Mouse (Mus musculus) stomach, postnatal 0 days (tissue): ENCODE measurements at regions not wholly inside any gene's neighbourhood (a gene's known extent, or its start where the extent isn't known, plus 50 kb on each side); places are given as distances from the start of the nearest gene placed in this dataset.

Source experiments
- ATAC-seq: fragments of 200-750 bp; cut with Nextera tagmentation; 2 replicates; pipeline ENCODE4 v1.8.0; 2017; ENCODE audit not compliant: low FRiP score, low TSS enrichment
- DNase-seq: peaks from one replicate; pipeline ENCODE4 v3.0.0-alpha.2; 2016; ENCODE audit warnings: low spot score
- H3K27ac ChIP-seq: fragments of 300-500 bp; sonication (generic); replicated peaks from 2 replicates; pipeline ENCODE4 v1.5.1; 2014; ENCODE audit warnings: mild to moderate bottlenecking, control low read depth
- H3K27me3 ChIP-seq: fragments of 300-500 bp; sonication (generic); 2 replicates; pipeline ENCODE4 v1.6.1; 2014; ENCODE audit warnings: low read length; ENCODE audit not compliant: control insufficient read depth, insufficient read depth
- H3K36me3 ChIP-seq: fragments of 300-500 bp; sonication (generic); 2 replicates; pipeline ENCODE4 v1.6.1; 2014; ENCODE audit warnings: low read length, mixed read lengths; ENCODE audit not compliant: control insufficient read depth, insufficient read depth
- H3K4me1 ChIP-seq: fragments of 300-500 bp; sonication (generic); replicated peaks from 2 replicates; pipeline ENCODE4 v1.6.1; 2014; ENCODE audit warnings: antibody characterized with exemption; ENCODE audit not compliant: control insufficient read depth, insufficient read depth
- H3K4me2 ChIP-seq: fragments of 300-500 bp; sonication (generic); replicated peaks from 2 replicates; pipeline ENCODE4 v1.6.1; 2014; ENCODE audit warnings: low read depth, mild to moderate bottlenecking, control low read depth, moderate library complexity
- H3K4me3 ChIP-seq: fragments of 300-500 bp; sonication (generic); 2 replicates; pipeline ENCODE4 v1.5.1; 2014; ENCODE audit warnings: low read depth, low read length, control low read depth
- H3K9ac ChIP-seq: fragments of 300-500 bp; sonication (generic); 2 replicates; pipeline ENCODE4 v1.6.1; 2014; ENCODE audit warnings: mild to moderate bottlenecking, low read length, control low read depth, mixed read lengths
- H3K9me3 ChIP-seq: fragments of 300-500 bp; sonication (generic); 2 replicates; pipeline ENCODE4 v1.6.1; 2016; ENCODE audit warnings: low read length; ENCODE audit not compliant: control insufficient read depth
- CTCF ChIP-seq: IDR thresholded peaks from 2 replicates; pipeline ENCODE4 v1.5.1; 2016; ENCODE audit warnings: antibody characterized with exemption, low read depth, mild to moderate bottlenecking, moderate library complexity
- EP300 ChIP-seq: optimal IDR thresholded peaks from 2 replicates; pipeline ENCODE3; 2016; ENCODE audit warnings: antibody characterized with exemption
- WGBS: fragments of 180-500 bp; shearing (Covaris S2); extraction: QIAGEN DNeasy Blood & Tissue Kit; methylation state at CpG from one replicate; pipeline ENCODE4 v1.1.7; 2014; 5-methylcytosine and 5-hydroxymethylcytosine counted together

GRCm38 (mm10) chr12:94399991-94400390 is 1292.0 kb upstream of the Flrt2 start:
- WGBS = 24% methylated on average over 2 of the region's 2 CpGs
- Histone ChIP-seq H3K9ac (no peak overlapping the region), H3K4me2 (no peak overlapping the region), H3K4me1 (no peaks in the 10 kb centered on the region), H3K36me3 (no peaks in the 10 kb centered on the region), H3K4me3 (no peak overlapping the region), H3K27me3 (no peaks in the 10 kb centered on the region), H3K27ac (no peak overlapping the region), H3K9me3 (no peaks in the 10 kb centered on the region)
- TF ChIP-seq EP300 (no peak), CTCF (no peak)
- ATAC-seq = no peak
- DNase-seq = no peak

- ATAC-seq (no peak), DNase-seq (no peak)
- 36% methylated on average over 5 of the region's 5 CpGs for WGBS
These were observed 1271.1 kb upstream of the Flrt2 start for GRCm38 (mm10) chr12:94420918-94421317.

DNA sequence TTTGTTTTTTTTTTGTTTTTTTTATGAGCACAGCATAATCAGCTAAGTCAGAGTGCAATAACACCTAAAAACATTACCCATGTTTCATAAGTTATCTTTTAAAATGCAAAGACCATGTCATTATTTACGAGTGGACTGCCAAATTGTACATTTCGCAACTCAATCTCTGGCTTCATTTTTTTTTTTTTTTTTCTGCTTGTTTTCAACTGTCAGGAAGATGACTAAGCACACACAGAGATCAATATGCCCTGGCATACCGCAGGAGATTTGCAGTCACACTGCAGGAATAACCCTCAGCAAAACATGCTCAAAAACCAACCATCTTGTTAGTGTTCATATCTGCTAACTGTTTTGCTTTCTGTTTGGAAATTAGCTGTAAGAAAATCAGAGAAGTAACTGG is 1270.3 kb upstream of the Flrt2 start:
- H3K4me2 ChIP-seq = no peak overlapping the region
- H3K27ac ChIP-seq = no peak overlapping the region
- no peaks in the 10 kb centered on the region for H3K27me3 ChIP-seq
- H3K36me3 ChIP-seq = no peaks in the 10 kb centered on the region
- TF ChIP-seq CTCF (no peak), EP300 (no peak)
- no peak overlapping the region for H3K4me3 ChIP-seq
- H3K4me1 ChIP-seq = no peaks in the 10 kb centered on the region
- H3K9me3 ChIP-seq = no peaks in the 10 kb centered on the region
- no peak overlapping the region for H3K9ac ChIP-seq
- whole genome bisulfite sequencing = 61% methylated on average over 3 of the region's 3 CpGs
- ATAC-seq (no peak), DNase-seq (no peak)

More at GRCm38 (mm10) chr12:94420918-94421317, 1271.1 kb upstream of the Flrt2 start:
- TF ChIP-seq CTCF = no peak
- no peak for TF ChIP-seq EP300
- Histone ChIP-seq H3K4me2 (no peak overlapping the region), H3K27ac (no peak overlapping the region), H3K27me3 (no peaks in the 10 kb centered on the region), H3K4me1 (no peaks in the 10 kb centered on the region), H3K9me3 (no peaks in the 10 kb centered on the region), H3K4me3 (no peak overlapping the region), H3K36me3 (no peaks in the 10 kb centered on the region), H3K9ac (no peak overlapping the region)

- TF ChIP-seq EP300 (no peak), CTCF (no peak)
- H3K27ac ChIP-seq = no peak overlapping the region
- WGBS = 13% methylated on average over 3 of the region's 3 CpGs
- no peaks in the 10 kb centered on the region for H3K27me3 ChIP-seq
- H3K9me3 ChIP-seq = no peaks in the 10 kb centered on the region
- no peaks in the 10 kb centered on the region for H3K36me3 ChIP-seq
- DNase-seq = no peak
- H3K4me1 ChIP-seq = no peaks in the 10 kb centered on the region
- no peak overlapping the region for H3K4me3 ChIP-seq
- no peak for ATAC-seq
- H3K9ac ChIP-seq = no peak overlapping the region
- no peak overlapping the region for H3K4me2 ChIP-seq
These were observed 1267.6 kb upstream of the Flrt2 start for GRCm38 (mm10) chr12:94424340-94424981.

DNA sequence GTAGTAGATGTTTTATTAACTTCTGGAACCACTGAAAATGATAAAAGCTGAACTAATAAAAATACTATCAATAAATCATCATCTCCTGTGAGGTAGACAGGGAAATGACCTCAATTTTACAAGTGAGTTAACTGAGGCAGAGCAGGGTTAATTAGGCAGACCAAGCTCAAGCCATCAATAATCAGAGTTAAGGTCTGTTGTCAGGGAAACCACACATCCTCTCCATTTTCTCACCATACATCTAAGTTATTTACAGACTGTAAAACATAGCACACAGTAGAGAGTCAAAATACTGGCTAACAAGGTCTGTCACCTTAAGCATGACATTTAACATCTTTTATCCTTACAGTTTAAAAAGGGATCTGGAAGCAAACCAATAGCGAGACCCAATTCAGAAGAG is 1242.5 kb upstream of the Flrt2 start:
- Histone ChIP-seq H3K9me3 (no peaks in the 10 kb centered on the region), H3K27me3 (no peaks in the 10 kb centered on the region), H3K27ac (no peak overlapping the region), H3K36me3 (no peaks in the 10 kb centered on the region), H3K9ac (no peak overlapping the region), H3K4me2 (no peak overlapping the region), H3K4me1 (no peaks in the 10 kb centered on the region), H3K4me3 (no peak overlapping the region)
- WGBS = 78% methylated on average over 1 of the region's 1 CpGs
- DNase-seq = no peak
- TF ChIP-seq CTCF = no peak
- TF ChIP-seq EP300 = no peak
- no peak for ATAC-seq

GRCm38 (mm10) chr12:94468027-94468426 is 1224.0 kb upstream of the Flrt2 start:
- no peak overlapping the region for H3K4me3 ChIP-seq
- H3K9me3 ChIP-seq = no peaks in the 10 kb centered on the region
- TF ChIP-seq EP300 (no peak), CTCF (no peak)
- 42% methylated on average over 2 of the region's 2 CpGs for WGBS
- H3K4me1 ChIP-seq = no peaks in the 10 kb centered on the region
- H3K4me2 ChIP-seq = no peak overlapping the region
- no peak overlapping the region for H3K27ac ChIP-seq
- no peaks in the 10 kb centered on the region for H3K36me3 ChIP-seq
- H3K27me3 ChIP-seq = no peaks in the 10 kb centered on the region
- ATAC-seq (no peak), DNase-seq (no peak)
- H3K9ac ChIP-seq = no peak overlapping the region
